Mouse (Mus musculus): ENCODE measurements around the gene Anks4b. TPM values are rescaled to one million over a fixed set of nuclear protein-coding genes. Genes with fewer than 3 reads are reported as not detected.

Gene Anks4b
- polyA plus RNA-seq, 1 experiment from 2014 or later, result not detected

GRCm38 (mm10) chr7:120150898-120151297 is 22.8 kb upstream of the Anks4b start:
- Histone ChIP-seq H3K4me3 (ENCODE audit: low read depth, low read length) (no peak overlapping the region), H3K9ac (replicated peaks; ENCODE audit: low read length) (no peak overlapping the region), H3K27me3 (ENCODE audit: control insufficient read depth, insufficient read depth, low read length) (no peaks in the 10 kb centered on the region), H3K4me1 (ENCODE audit: control insufficient read depth, insufficient read depth, low read length) (no peaks in the 10 kb centered on the region), H3K9me3 (replicated peaks; ENCODE audit: control insufficient read depth, low read length) (no peaks in the 10 kb centered on the region), H3K27ac (replicated peaks; ENCODE audit: low read depth, low read length) (no peak overlapping the region), H3K4me2 (ENCODE audit: low read depth, low read length) (no peak overlapping the region), H3K36me3 (replicated peaks; ENCODE audit: control insufficient read depth, insufficient read depth, low read depth, low read length) (no peaks in the 10 kb centered on the region)
- DNase-seq (ENCODE audit: low spot score) (no peak), ATAC-seq (replicated peaks; ENCODE audit: insufficient number of reproducible peaks, low FRiP score, low TSS enrichment, low read depth) (no peak)
- 78% methylated on average over 2 of the region's 2 CpGs for WGBS

- Histone ChIP-seq H3K27me3 (ENCODE audit: control insufficient read depth, insufficient read depth, low read length) (no peaks in the 10 kb centered on the region), H3K4me1 (ENCODE audit: control insufficient read depth, insufficient read depth, low read length) (no peaks in the 10 kb centered on the region), H3K4me3 (ENCODE audit: low read depth, low read length) (no peak overlapping the region), H3K4me2 (ENCODE audit: low read depth, low read length) (no peak overlapping the region), H3K36me3 (replicated peaks; ENCODE audit: control insufficient read depth, insufficient read depth, low read depth, low read length) (no peaks in the 10 kb centered on the region), H3K27ac (replicated peaks; ENCODE audit: low read depth, low read length) (no peak overlapping the region), H3K9me3 (replicated peaks; ENCODE audit: control insufficient read depth, low read length) (no peaks in the 10 kb centered on the region), H3K9ac (replicated peaks; ENCODE audit: low read length) (no peak overlapping the region)
- DNase-seq (ENCODE audit: low spot score) (peak; percentile 13), ATAC-seq (replicated peaks; ENCODE audit: insufficient number of reproducible peaks, low FRiP score, low TSS enrichment, low read depth) (no peak)
- 15% methylated on average over 2 of the region's 2 CpGs for whole genome bisulfite sequencing
Measured at GRCm38 (mm10) chr7:120156841-120157409, 16.7 kb upstream of the Anks4b start.

GRCm38 (mm10) chr7:120157575-120158061 is 16.0 kb upstream of the Anks4b start:
- Histone ChIP-seq H3K4me3 (ENCODE audit: low read depth, low read length) (no peak overlapping the region), H3K4me1 (ENCODE audit: control insufficient read depth, insufficient read depth, low read length) (no peaks in the 10 kb centered on the region), H3K36me3 (replicated peaks; ENCODE audit: control insufficient read depth, insufficient read depth, low read depth, low read length) (no peaks in the 10 kb centered on the region), H3K9me3 (replicated peaks; ENCODE audit: control insufficient read depth, low read length) (no peaks in the 10 kb centered on the region), H3K4me2 (ENCODE audit: low read depth, low read length) (no peak overlapping the region), H3K27ac (replicated peaks; ENCODE audit: low read depth, low read length) (no peak overlapping the region), H3K9ac (replicated peaks; ENCODE audit: low read length) (no peak overlapping the region), H3K27me3 (ENCODE audit: control insufficient read depth, insufficient read depth, low read length) (no peaks in the 10 kb centered on the region)
- ATAC-seq (replicated peaks; ENCODE audit: insufficient number of reproducible peaks, low FRiP score, low TSS enrichment, low read depth), result no peak
- no peak for DNase-seq (ENCODE audit: low spot score)
- 30% methylated on average over 5 of the region's 5 CpGs for WGBS

- 29% methylated on average over 4 of the region's 4 CpGs for WGBS
- ATAC-seq (replicated peaks; ENCODE audit: insufficient number of reproducible peaks, low FRiP score, low TSS enrichment, low read depth), result peak; percentile 58; the same call in 1 of the 2 replicates
- Histone ChIP-seq H3K27me3 (ENCODE audit: control insufficient read depth, insufficient read depth, low read length) (no peaks in the 10 kb centered on the region), H3K36me3 (replicated peaks; ENCODE audit: control insufficient read depth, insufficient read depth, low read depth, low read length) (no peaks in the 10 kb centered on the region), H3K4me1 (ENCODE audit: control insufficient read depth, insufficient read depth, low read length) (no peaks in the 10 kb centered on the region), H3K4me3 (ENCODE audit: low read depth, low read length) (no peak overlapping the region), H3K9me3 (replicated peaks; ENCODE audit: control insufficient read depth, low read length) (no peaks in the 10 kb centered on the region), H3K27ac (replicated peaks; ENCODE audit: low read depth, low read length) (no peak overlapping the region), H3K9ac (replicated peaks; ENCODE audit: low read length) (no peak overlapping the region), H3K4me2 (ENCODE audit: low read depth, low read length) (no peak overlapping the region)
- DNase-seq (ENCODE audit: low spot score), result no peak
Measured at GRCm38 (mm10) chr7:120158121-120158613, 15.5 kb upstream of the Anks4b start.

GRCm38 (mm10) chr7:120163581-120164251 is 9.9 kb upstream of the Anks4b start:
- Histone ChIP-seq H3K36me3 (replicated peaks; ENCODE audit: control insufficient read depth, insufficient read depth, low read depth, low read length) (no peaks in the 10 kb centered on the region), H3K27ac (replicated peaks; ENCODE audit: low read depth, low read length) (no peak overlapping the region), H3K4me3 (ENCODE audit: low read depth, low read length) (no peak overlapping the region), H3K27me3 (ENCODE audit: control insufficient read depth, insufficient read depth, low read length) (no peaks in the 10 kb centered on the region), H3K4me2 (ENCODE audit: low read depth, low read length) (no peak overlapping the region), H3K9ac (replicated peaks; ENCODE audit: low read length) (no peak overlapping the region), H3K9me3 (replicated peaks; ENCODE audit: control insufficient read depth, low read length) (no peaks in the 10 kb centered on the region), H3K4me1 (ENCODE audit: control insufficient read depth, insufficient read depth, low read length) (no peaks in the 10 kb centered on the region)
- 81% methylated on average over 11 of the region's 11 CpGs for whole genome bisulfite sequencing
- no peak for ATAC-seq (replicated peaks; ENCODE audit: insufficient number of reproducible peaks, low FRiP score, low TSS enrichment, low read depth)
- DNase-seq (ENCODE audit: low spot score), result no peak

GRCm38 (mm10) chr7:120172188-120172700 is 1.4 kb upstream of the Anks4b start:
- Histone ChIP-seq H3K27me3 (ENCODE audit: control insufficient read depth, insufficient read depth, low read length) (no peaks in the 10 kb centered on the region), H3K9ac (replicated peaks; ENCODE audit: low read length) (no peak overlapping the region), H3K4me1 (ENCODE audit: control insufficient read depth, insufficient read depth, low read length) (no peaks in the 10 kb centered on the region), H3K36me3 (replicated peaks; ENCODE audit: control insufficient read depth, insufficient read depth, low read depth, low read length) (no peaks in the 10 kb centered on the region), H3K4me2 (ENCODE audit: low read depth, low read length) (no peak overlapping the region), H3K27ac (replicated peaks; ENCODE audit: low read depth, low read length) (no peak overlapping the region), H3K4me3 (ENCODE audit: low read depth, low read length) (no peak overlapping the region), H3K9me3 (replicated peaks; ENCODE audit: control insufficient read depth, low read length) (no peaks in the 10 kb centered on the region)
- 78% methylated on average over 1 of the region's 1 CpGs for WGBS
- ATAC-seq (replicated peaks; ENCODE audit: insufficient number of reproducible peaks, low FRiP score, low TSS enrichment, low read depth) (no peak), DNase-seq (ENCODE audit: low spot score) (no peak)

- no peaks in the 10 kb centered on the region for H3K9me3 ChIP-seq (replicated peaks; ENCODE audit: control insufficient read depth, low read length)
- no peak for ATAC-seq (replicated peaks; ENCODE audit: insufficient number of reproducible peaks, low FRiP score, low TSS enrichment, low read depth)
- no peak overlapping the region for H3K9ac ChIP-seq (replicated peaks; ENCODE audit: low read length)
- no peak overlapping the region for H3K27ac ChIP-seq (replicated peaks; ENCODE audit: low read depth, low read length)
- H3K4me2 ChIP-seq (ENCODE audit: low read depth, low read length), result no peak overlapping the region
- no peaks in the 10 kb centered on the region for H3K4me1 ChIP-seq (ENCODE audit: control insufficient read depth, insufficient read depth, low read length)
- H3K36me3 ChIP-seq (replicated peaks; ENCODE audit: control insufficient read depth, insufficient read depth, low read depth, low read length), result no peaks in the 10 kb centered on the region
- 77% methylated on average over 11 of the region's 11 CpGs for WGBS
- no peaks in the 10 kb centered on the region for H3K27me3 ChIP-seq (ENCODE audit: control insufficient read depth, insufficient read depth, low read length)
- no peak overlapping the region for H3K4me3 ChIP-seq (ENCODE audit: low read depth, low read length)
- no peak for DNase-seq (ENCODE audit: low spot score)
Measured at GRCm38 (mm10) chr7:120174723-120175504, 1.3 kb downstream of the Anks4b start.

Data from embryonic facial prominence, embryonic 11.5 days (tissue).